Mouse (Mus musculus): ENCODE data around the gene Tpp1. TPM values are rescaled to one million over a fixed set of nuclear protein-coding genes. Genes with fewer than 3 reads are reported as not detected.

Tpp1 gene
- 251 and 309 TPM in 2 replicates for polyA plus RNA-seq (2012; rRNA removed)

GRCm38 (mm10) chr7:105751491-105752433, at the start of gene Tpp1:
Tpp1 (minus strand) TSS chr7:105752235.
- peak within 1 kb of the TSS; percentile 50 for H3K27ac ChIP-seq (ENCODE audit: insufficient read depth, low read depth, low read length)
- H3K27me3 ChIP-seq (replicated peaks; ENCODE audit: control insufficient read depth, insufficient read depth, low read length), result no peaks in the 10 kb centered on the region
- 10% methylated on average over 20 of the region's 20 CpGs for WGBS
- peaks cover 3% of the 10 kb centered on the region; the same call in 1 of the 2 replicates for H3K4me1 ChIP-seq (ENCODE audit: control insufficient read depth, insufficient read depth, low read length)
- TF ChIP-seq CTCF (conservative IDR thresholded peaks at IDR 0.05; ENCODE audit: insufficient read depth, insufficient read length, low read depth, low read length) (no peak), POLR2A (IDR thresholded peaks at IDR 0.05; ENCODE audit: low read depth, low read length) (peak; percentile 11)
- no peaks in the 10 kb centered on the region for H3K36me3 ChIP-seq (ENCODE audit: control insufficient read depth, insufficient read depth, low read length)
- H3K4me3 ChIP-seq (ENCODE audit: insufficient read depth, low read depth, low read length), result peak within 1 kb of the TSS; percentile 95
- peak; percentile 97 for DNase-seq

- 97% methylated on average over 3 of the region's 3 CpGs for WGBS
- H3K4me1 ChIP-seq (ENCODE audit: control insufficient read depth, insufficient read depth, low read length), result no peaks in the 10 kb centered on the region
- TF ChIP-seq CTCF (conservative IDR thresholded peaks at IDR 0.05; ENCODE audit: insufficient read depth, insufficient read length, low read depth, low read length) (no peak), POLR2A (IDR thresholded peaks at IDR 0.05; ENCODE audit: low read depth, low read length) (no peak)
- no peak overlapping the region for H3K27ac ChIP-seq (ENCODE audit: insufficient read depth, low read depth, low read length)
- no peak for DNase-seq
- H3K4me3 ChIP-seq (ENCODE audit: insufficient read depth, low read depth, low read length), result no peak overlapping the region
- H3K36me3 ChIP-seq (ENCODE audit: control insufficient read depth, insufficient read depth, low read length), result no peaks in the 10 kb centered on the region
- no peaks in the 10 kb centered on the region for H3K27me3 ChIP-seq (replicated peaks; ENCODE audit: control insufficient read depth, insufficient read depth, low read length)
Observed at GRCm38 (mm10) chr7:105796972-105797371, 44.9 kb upstream of the Tpp1 start.

DNA sequence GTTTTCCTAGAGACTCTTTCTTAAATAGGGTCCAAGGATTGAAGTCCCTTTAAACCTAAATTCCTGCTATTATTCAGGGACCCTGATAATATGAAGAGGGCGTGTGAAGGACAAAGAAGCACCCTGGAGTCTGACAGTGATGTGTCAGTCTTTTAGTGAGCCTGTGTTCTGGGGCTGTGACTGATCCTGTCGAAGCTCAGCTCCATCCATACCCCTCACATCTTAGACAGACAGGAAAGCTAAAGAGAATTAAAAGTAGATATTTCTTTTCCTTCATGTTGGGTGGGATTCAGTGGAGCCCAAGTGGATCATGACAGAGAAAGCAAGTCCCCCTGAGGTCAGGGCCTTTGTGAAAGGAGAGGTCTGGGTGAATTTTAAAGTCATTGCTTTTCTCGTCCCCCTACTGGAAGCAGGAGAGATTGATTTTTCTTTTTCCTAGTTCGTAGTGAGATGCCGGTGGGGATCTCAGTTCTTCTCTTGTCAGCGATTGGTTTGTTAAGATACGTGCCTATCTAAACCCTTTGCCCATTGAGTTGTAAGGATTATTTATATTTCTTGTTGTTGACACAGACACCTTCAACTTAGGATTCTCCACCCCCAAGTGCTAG, 43.8 kb upstream of the Tpp1 start:
- no peak for TF ChIP-seq CTCF (conservative IDR thresholded peaks at IDR 0.05; ENCODE audit: insufficient read depth, insufficient read length, low read depth, low read length)
- no peak for TF ChIP-seq POLR2A (IDR thresholded peaks at IDR 0.05; ENCODE audit: low read depth, low read length)
- H3K4me1 ChIP-seq (ENCODE audit: control insufficient read depth, insufficient read depth, low read length), result no peaks in the 10 kb centered on the region
- 36% methylated on average over 7 of the region's 7 CpGs for whole genome bisulfite sequencing
- no peak overlapping the region for H3K27ac ChIP-seq (ENCODE audit: insufficient read depth, low read depth, low read length)
- DNase-seq, result no peak
- H3K36me3 ChIP-seq (ENCODE audit: control insufficient read depth, insufficient read depth, low read length), result no peaks in the 10 kb centered on the region
- no peak overlapping the region for H3K4me3 ChIP-seq (ENCODE audit: insufficient read depth, low read depth, low read length)
- no peaks in the 10 kb centered on the region for H3K27me3 ChIP-seq (replicated peaks; ENCODE audit: control insufficient read depth, insufficient read depth, low read length)

- Histone ChIP-seq H3K27me3 (replicated peaks; ENCODE audit: control insufficient read depth, insufficient read depth, low read length) (no peaks in the 10 kb centered on the region), H3K36me3 (ENCODE audit: control insufficient read depth, insufficient read depth, low read length) (no peaks in the 10 kb centered on the region), H3K4me1 (ENCODE audit: control insufficient read depth, insufficient read depth, low read length) (no peaks in the 10 kb centered on the region), H3K4me3 (ENCODE audit: insufficient read depth, low read depth, low read length) (no peak overlapping the region), H3K27ac (ENCODE audit: insufficient read depth, low read depth, low read length) (peak overlapping the region; percentile 47; the same call in 1 of the 2 replicates)
- DNase-seq, result peak; percentile 41
- WGBS, result 63% methylated on average over 7 of the region's 7 CpGs
- TF ChIP-seq CTCF (conservative IDR thresholded peaks at IDR 0.05; ENCODE audit: insufficient read depth, insufficient read length, low read depth, low read length) (no peak), POLR2A (IDR thresholded peaks at IDR 0.05; ENCODE audit: low read depth, low read length) (no peak)
Observed at GRCm38 (mm10) chr7:105793701-105794100, 41.7 kb upstream of the Tpp1 start.

DNA sequence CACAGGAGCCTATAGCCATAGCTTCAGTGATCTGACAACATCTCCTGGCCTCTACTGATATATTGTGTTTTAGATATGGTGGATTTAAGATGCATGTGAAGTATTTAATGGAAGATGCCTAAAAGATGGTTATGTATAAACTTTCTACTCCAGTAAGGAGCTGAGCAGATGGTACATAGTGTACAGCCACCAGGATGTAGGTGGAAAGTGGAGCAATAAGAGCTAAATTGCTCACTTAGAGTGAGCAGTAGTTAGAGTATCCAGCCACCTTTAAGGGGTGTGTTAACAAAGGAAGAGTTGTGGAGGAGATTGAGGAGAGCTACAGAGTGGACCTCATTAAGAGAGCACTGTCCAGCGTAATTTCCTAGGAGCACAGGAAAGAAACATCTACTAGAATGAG, 39.1 kb upstream of the Tpp1 start:
- Histone ChIP-seq H3K27ac (ENCODE audit: insufficient read depth, low read depth, low read length) (no peak overlapping the region), H3K27me3 (replicated peaks; ENCODE audit: control insufficient read depth, insufficient read depth, low read length) (peaks cover 4% of the 10 kb centered on the region; the same call in 1 of the 2 replicates), H3K36me3 (ENCODE audit: control insufficient read depth, insufficient read depth, low read length) (no peaks in the 10 kb centered on the region), H3K4me3 (ENCODE audit: insufficient read depth, low read depth, low read length) (no peak overlapping the region), H3K4me1 (ENCODE audit: control insufficient read depth, insufficient read depth, low read length) (0 out of 2 replicates have a peak, but pooled peaks cover 4% of the 10 kb centered on the region)
- 79% methylated on average over 1 of the region's 1 CpGs for WGBS
- no peak for DNase-seq
- TF ChIP-seq POLR2A (IDR thresholded peaks at IDR 0.05; ENCODE audit: low read depth, low read length) (no peak), CTCF (conservative IDR thresholded peaks at IDR 0.05; ENCODE audit: insufficient read depth, insufficient read length, low read depth, low read length) (no peak)

DNA sequence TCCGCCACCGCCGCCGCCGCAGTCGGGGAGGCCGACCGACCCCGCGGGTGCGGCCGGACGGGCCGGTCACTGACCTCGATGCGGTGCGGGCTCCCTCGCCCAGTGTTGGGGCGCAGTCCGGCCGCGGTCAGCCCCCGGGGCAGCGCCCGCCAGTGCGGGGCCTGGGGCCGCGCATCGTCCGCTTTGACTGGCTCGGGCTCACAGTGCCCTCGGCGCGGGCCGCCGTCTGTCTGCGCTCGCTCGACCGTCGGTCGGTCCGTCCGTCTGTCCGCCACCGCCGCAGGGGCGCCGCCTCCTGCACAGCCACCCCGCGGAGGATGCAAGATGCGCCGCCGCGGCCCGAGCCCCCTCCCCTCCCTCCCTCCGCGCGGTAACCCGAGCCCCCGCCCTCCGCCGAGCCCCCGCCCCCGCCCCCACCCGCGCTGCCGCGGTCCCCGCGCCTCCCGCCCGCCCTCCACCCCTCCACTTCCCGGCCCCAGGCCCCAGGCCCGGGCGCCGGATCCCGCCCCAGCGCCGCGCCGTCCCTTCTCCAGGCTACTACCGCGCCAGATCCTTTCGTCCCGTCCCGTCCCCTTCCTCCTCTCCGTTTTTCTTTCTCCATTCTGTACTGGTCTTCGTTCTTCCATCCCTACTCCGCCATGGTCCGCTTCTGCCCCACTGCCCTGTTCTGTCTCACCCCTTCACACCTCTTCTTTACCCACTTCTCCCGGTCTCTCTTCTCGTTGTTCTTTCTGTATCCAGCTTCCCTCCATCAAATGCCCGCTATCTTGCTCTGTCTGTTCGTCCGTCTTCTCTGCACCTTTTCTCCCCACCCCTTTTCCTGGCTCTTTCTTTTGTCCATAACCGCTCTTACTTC, 35.5 kb upstream of the Tpp1 start, which contains the start of gene Dchs1:
Gene Dchs1, minus strand, starts transcription at position 370 of the 856 bp plus-strand sequence.
- H3K27me3 ChIP-seq (replicated peaks; ENCODE audit: control insufficient read depth, insufficient read depth, low read length), result peaks cover 4% of the 10 kb centered on the region; the same call in 1 of the 2 replicates
- WGBS, result 1% methylated on average over 75 of the region's 97 CpGs
- no peaks in the 10 kb centered on the region for H3K36me3 ChIP-seq (ENCODE audit: control insufficient read depth, insufficient read depth, low read length)
- DNase-seq, result no peak
- H3K4me3 ChIP-seq (ENCODE audit: insufficient read depth, low read depth, low read length), result peak within 1 kb of the TSS; percentile 83
- 0 out of 2 replicates have a peak, but pooled peaks cover 4% of the 10 kb centered on the region for H3K4me1 ChIP-seq (ENCODE audit: control insufficient read depth, insufficient read depth, low read length)
- H3K27ac ChIP-seq (ENCODE audit: insufficient read depth, low read depth, low read length), result peak within 1 kb of the TSS; percentile 32; the same call in 1 of the 2 replicates
- TF ChIP-seq POLR2A (IDR thresholded peaks at IDR 0.05; ENCODE audit: low read depth, low read length) (no peak), CTCF (conservative IDR thresholded peaks at IDR 0.05; ENCODE audit: insufficient read depth, insufficient read length, low read depth, low read length) (no peak)
